Mouse (Mus musculus): ENCODE measurements around the gene Hist2h2ac.
"Not testable (repeated sequence)": the region's sequence is repeated elsewhere in the genome, so short reads cannot be mapped to it uniquely, and the experiment has no call there.

The Hist2h2ac gene

GRCm38 (mm10) chr3:96248141-96249033 lies 27.7 kb upstream of the Hist2h2ac start:
- DNase-seq: no peak

GRCm38 (mm10) chr3:96247356-96248140 lies 26.9 kb upstream of the Hist2h2ac start:
- DNase-seq: no peak

- not testable (repeated sequence) for DNase-seq
These were observed 25.8 kb upstream of the Hist2h2ac start, which contains the start of gene Hist2h3c1 for GRCm38 (mm10) chr3:96246427-96246856. TSS of gene Hist2h3c1 (plus strand) at chr3:96246685.

- not testable (repeated sequence) for DNase-seq
These were observed 25.3 kb upstream of the Hist2h2ac start for GRCm38 (mm10) chr3:96246018-96246417.

- DNase-seq: peak; percentile 92
These were observed 24.6 kb upstream of the Hist2h2ac start, which contains the start of gene Hist2h2aa1 for GRCm38 (mm10) chr3:96245003-96245886. TSS of gene Hist2h2aa1 (plus strand) at chr3:96245497.

GRCm38 (mm10) chr3:96243921-96244572 lies 23.4 kb upstream of the Hist2h2ac start:
- DNase-seq: no peak

- no peak for DNase-seq
These were observed 20.1 kb upstream of the Hist2h2ac start for GRCm38 (mm10) chr3:96240799-96241197.

- DNase-seq: peak; percentile 96 to 100
These were observed 19.5 kb upstream of the Hist2h2ac start, which contains the start of gene Hist2h2aa2 for GRCm38 (mm10) chr3:96239949-96240798. TSS of gene Hist2h2aa2 (minus strand) at chr3:96240276.

GRCm38 (mm10) chr3:96238954-96239793 lies 18.5 kb upstream of the Hist2h2ac start, which contains the start of gene Hist2h3c2:
TSS of gene Hist2h3c2 (minus strand) at chr3:96239127.
- DNase-seq: peak; percentile 48 to 65

- DNase-seq: no peak
These were observed 17.3 kb upstream of the Hist2h2ac start for GRCm38 (mm10) chr3:96237904-96238511.

GRCm38 (mm10) chr3:96237335-96237903 lies 16.7 kb upstream of the Hist2h2ac start:
- DNase-seq: no peak

GRCm38 (mm10) chr3:96236834-96237334 lies 16.2 kb upstream of the Hist2h2ac start:
- DNase-seq: no peak

GRCm38 (mm10) chr3:96235836-96236235 lies 15.2 kb upstream of the Hist2h2ac start:
- DNase-seq: no peak

- no peak for DNase-seq
These were observed 14.2 kb upstream of the Hist2h2ac start for GRCm38 (mm10) chr3:96234914-96235313.

- no peak for DNase-seq
These were observed 11.1 kb upstream of the Hist2h2ac start for GRCm38 (mm10) chr3:96231758-96232120.

GRCm38 (mm10) chr3:96230910-96231757 lies 10.5 kb upstream of the Hist2h2ac start:
- no peak for DNase-seq

GRCm38 (mm10) chr3:96230404-96230803 lies 9.7 kb upstream of the Hist2h2ac start:
- DNase-seq: no peak

GRCm38 (mm10) chr3:96228828-96229227 lies 8.1 kb upstream of the Hist2h2ac start:
- DNase-seq: no peak
